Mouse (Mus musculus): Measurements from ENCODE around the gene Sh3d19. TPM values are rescaled to one million over a fixed set of nuclear protein-coding genes. Genes with fewer than 3 reads are reported as not detected.

The Sh3d19 gene
- total and polyA plus RNA-seq, 2 experiments from 2014 or later = 13.8 to 32.0 TPM

DNA sequence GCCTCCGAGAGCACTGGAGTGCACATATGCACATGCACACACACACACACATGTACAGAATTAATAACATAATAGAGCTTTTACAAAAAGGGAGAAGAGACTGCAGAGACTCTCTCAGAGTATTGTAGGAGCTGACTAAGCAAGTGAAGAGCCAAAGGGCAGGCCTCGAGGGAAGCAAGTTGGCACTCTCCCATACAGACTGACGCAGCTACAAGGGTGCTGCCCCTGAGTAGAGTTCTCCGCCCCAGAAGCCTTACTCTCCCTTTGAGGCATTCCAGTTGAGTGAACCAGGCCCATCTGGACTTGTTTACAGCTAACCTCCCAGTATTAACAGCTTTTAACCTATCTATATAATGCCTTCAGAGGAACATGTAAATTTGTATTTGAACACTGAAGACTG lies 85.8 kb downstream of the Sh3d19 start:
- no peak overlapping the region for H3K4me2 ChIP-seq (ENCODE audit: low read depth, low read length, poor library complexity, severe bottlenecking)
- H3K27ac ChIP-seq (ENCODE audit: low read depth, low read length) = no peak overlapping the region
- no peak for ATAC-seq (ENCODE audit: low FRiP score)
- no peaks in the 10 kb centered on the region for H3K4me1 ChIP-seq (ENCODE audit: insufficient read depth, low read length)
- WGBS = 70% methylated on average over 4 of the region's 4 CpGs
- H3K9ac ChIP-seq (replicated peaks; ENCODE audit: low read length, poor library complexity, severe bottlenecking) = no peak overlapping the region; the same call in 1 of the 2 replicates
- H3K4me3 ChIP-seq (ENCODE audit: low read depth, low read length) = no peak overlapping the region
- H3K27me3 ChIP-seq (ENCODE audit: insufficient read depth, low read length) = no peaks in the 10 kb centered on the region
- no peak for TF ChIP-seq CTCF (IDR thresholded peaks at IDR 0.05)
- DNase-seq (ENCODE audit: low spot score) = no peak
- H3K36me3 ChIP-seq (ENCODE audit: insufficient read depth, low read length) = no peaks in the 10 kb centered on the region
- no peaks in the 10 kb centered on the region for H3K9me3 ChIP-seq (ENCODE audit: low read length)

DNA sequence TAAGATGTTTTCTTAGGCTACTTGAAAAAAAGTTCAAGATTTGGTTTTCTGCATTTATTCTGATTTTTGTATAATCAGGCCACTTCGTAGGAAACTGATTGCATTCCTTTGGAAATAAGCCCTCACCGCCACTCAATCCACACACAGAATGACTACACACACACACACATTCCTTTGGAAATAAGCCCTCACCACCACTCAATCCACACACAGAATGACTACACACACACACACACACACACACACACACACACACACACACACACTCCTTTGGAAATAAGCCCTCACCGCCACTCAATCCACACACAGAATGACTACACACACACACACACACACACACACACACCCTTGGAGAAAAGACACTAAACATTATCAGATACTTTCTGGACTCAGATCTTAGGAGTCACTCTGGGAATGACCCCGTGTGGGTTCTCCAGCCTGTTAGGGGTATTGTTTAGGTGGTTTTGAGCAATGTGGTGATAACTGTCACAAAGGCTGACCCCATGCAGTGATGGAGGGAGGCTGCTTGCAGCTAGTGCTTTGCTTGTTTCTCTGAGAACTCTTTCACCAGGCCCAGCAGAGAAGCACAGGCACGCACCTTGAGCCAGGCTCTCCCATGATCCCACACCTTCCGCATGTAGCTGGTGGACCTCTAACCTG lies 86.7 kb downstream of the Sh3d19 start:
- DNase-seq (ENCODE audit: low spot score) (no peak), ATAC-seq (ENCODE audit: low FRiP score) (no peak)
- TF ChIP-seq CTCF (IDR thresholded peaks at IDR 0.05) = no peak
- H3K27ac ChIP-seq (ENCODE audit: low read depth, low read length) = no peak overlapping the region
- H3K4me3 ChIP-seq (ENCODE audit: low read depth, low read length) = no peak overlapping the region
- H3K9ac ChIP-seq (replicated peaks; ENCODE audit: low read length, poor library complexity, severe bottlenecking) = no peak overlapping the region
- no peaks in the 10 kb centered on the region for H3K27me3 ChIP-seq (ENCODE audit: insufficient read depth, low read length)
- no peaks in the 10 kb centered on the region for H3K9me3 ChIP-seq (ENCODE audit: low read length)
- no peaks in the 10 kb centered on the region for H3K36me3 ChIP-seq (ENCODE audit: insufficient read depth, low read length)
- no peak overlapping the region for H3K4me2 ChIP-seq (ENCODE audit: low read depth, low read length, poor library complexity, severe bottlenecking)
- H3K4me1 ChIP-seq (ENCODE audit: insufficient read depth, low read length) = no peaks in the 10 kb centered on the region
- WGBS = 67% methylated on average over 6 of the region's 6 CpGs

DNA sequence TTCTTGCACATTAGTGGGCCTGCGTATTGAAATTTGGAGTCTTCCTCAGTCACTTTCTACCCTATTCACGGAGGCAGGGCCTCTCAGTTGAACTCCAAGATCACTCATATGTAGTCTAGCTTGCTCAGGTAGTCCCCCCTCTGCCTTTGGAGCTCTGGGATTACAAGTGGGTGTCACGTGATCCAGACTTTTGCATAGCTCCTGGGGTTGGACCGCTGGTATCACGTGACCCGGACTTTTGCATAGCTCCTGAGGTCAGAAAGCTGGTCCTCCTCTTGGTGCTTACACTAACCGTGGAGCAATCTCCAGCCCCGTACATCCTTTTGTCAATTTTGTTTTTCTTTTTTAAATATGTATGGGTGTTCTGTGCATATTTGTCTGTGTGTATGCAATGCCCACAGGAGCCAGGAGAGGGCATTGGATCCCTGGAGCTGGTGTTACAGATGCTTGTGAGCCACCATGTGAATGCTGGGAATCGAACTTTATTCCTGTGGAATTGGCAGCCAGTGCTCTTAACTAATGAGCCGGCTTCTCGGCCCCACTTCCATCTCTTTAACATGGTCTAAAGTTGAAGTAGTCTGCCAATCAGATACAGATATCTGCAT lies 98.8 kb downstream of the Sh3d19 start:
- no peaks in the 10 kb centered on the region for H3K36me3 ChIP-seq (ENCODE audit: insufficient read depth, low read length)
- WGBS = 95% methylated on average over 11 of the region's 11 CpGs
- H3K9ac ChIP-seq (replicated peaks; ENCODE audit: low read length, poor library complexity, severe bottlenecking) = no peak overlapping the region
- H3K4me1 ChIP-seq (ENCODE audit: insufficient read depth, low read length) = no peaks in the 10 kb centered on the region
- no peaks in the 10 kb centered on the region for H3K9me3 ChIP-seq (ENCODE audit: low read length)
- TF ChIP-seq CTCF (IDR thresholded peaks at IDR 0.05) = peak; percentile 55
- ATAC-seq (ENCODE audit: low FRiP score) = no peak
- H3K4me2 ChIP-seq (ENCODE audit: low read depth, low read length, poor library complexity, severe bottlenecking) = no peak overlapping the region
- DNase-seq (ENCODE audit: low spot score) = no peak
- H3K4me3 ChIP-seq (ENCODE audit: low read depth, low read length) = no peak overlapping the region
- H3K27ac ChIP-seq (ENCODE audit: low read depth, low read length) = no peak overlapping the region
- no peaks in the 10 kb centered on the region for H3K27me3 ChIP-seq (ENCODE audit: insufficient read depth, low read length)

DNA sequence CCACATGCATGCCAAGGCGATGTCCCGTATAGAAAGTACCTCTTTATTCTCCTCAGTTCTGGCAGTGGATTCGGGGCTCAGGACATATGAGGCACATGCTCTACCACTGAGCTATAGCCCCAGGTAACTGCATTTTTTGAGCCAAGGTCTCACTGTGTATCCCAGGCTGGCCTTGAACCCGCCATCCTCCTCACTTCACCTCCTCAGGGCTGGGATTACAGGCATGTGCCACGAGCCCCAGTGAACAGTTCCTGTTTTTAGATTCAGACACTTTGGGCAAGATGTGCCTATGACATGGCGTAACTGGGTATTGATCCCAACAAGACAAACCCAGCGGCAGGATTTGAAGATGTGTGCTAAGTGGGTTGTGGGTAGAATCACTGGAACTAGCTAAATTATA lies 99.9 kb downstream of the Sh3d19 start:
- H3K4me2 ChIP-seq (ENCODE audit: low read depth, low read length, poor library complexity, severe bottlenecking) = no peak overlapping the region
- no peak overlapping the region for H3K4me3 ChIP-seq (ENCODE audit: low read depth, low read length)
- H3K27me3 ChIP-seq (ENCODE audit: insufficient read depth, low read length) = no peaks in the 10 kb centered on the region
- ATAC-seq (ENCODE audit: low FRiP score) = no peak
- H3K9ac ChIP-seq (replicated peaks; ENCODE audit: low read length, poor library complexity, severe bottlenecking) = no peak overlapping the region
- no peak overlapping the region for H3K27ac ChIP-seq (ENCODE audit: low read depth, low read length)
- no peak for DNase-seq (ENCODE audit: low spot score)
- no peaks in the 10 kb centered on the region for H3K9me3 ChIP-seq (ENCODE audit: low read length)
- 84% methylated on average over 7 of the region's 7 CpGs for WGBS
- H3K4me1 ChIP-seq (ENCODE audit: insufficient read depth, low read length) = no peaks in the 10 kb centered on the region
- TF ChIP-seq CTCF (IDR thresholded peaks at IDR 0.05) = no peak
- H3K36me3 ChIP-seq (ENCODE audit: insufficient read depth, low read length) = no peaks in the 10 kb centered on the region

DNA sequence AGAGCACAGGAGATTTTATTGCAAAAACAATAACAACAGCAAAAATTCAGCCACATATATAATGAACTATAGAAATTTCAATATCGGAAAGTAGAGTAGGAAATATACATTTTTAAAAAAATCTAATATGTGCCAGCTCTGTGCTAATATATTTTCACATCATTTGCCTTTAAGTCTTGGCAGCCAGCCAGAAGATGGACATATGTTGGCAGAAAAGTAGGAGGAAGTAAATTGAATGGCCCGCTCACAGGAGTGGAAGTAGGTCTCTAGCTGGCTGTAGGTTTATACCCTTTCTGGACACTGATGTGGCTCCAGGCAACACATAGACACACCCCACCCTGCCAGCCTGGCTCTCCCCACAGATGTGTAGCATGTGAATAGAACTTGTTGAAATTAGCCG lies 101.2 kb downstream of the Sh3d19 start:
- TF ChIP-seq CTCF (IDR thresholded peaks at IDR 0.05) = no peak
- Histone ChIP-seq H3K36me3 (ENCODE audit: insufficient read depth, low read length) (no peaks in the 10 kb centered on the region), H3K4me3 (ENCODE audit: low read depth, low read length) (no peak overlapping the region), H3K4me1 (ENCODE audit: insufficient read depth, low read length) (no peaks in the 10 kb centered on the region), H3K9ac (replicated peaks; ENCODE audit: low read length, poor library complexity, severe bottlenecking) (no peak overlapping the region), H3K27ac (ENCODE audit: low read depth, low read length) (no peak overlapping the region), H3K27me3 (ENCODE audit: insufficient read depth, low read length) (no peaks in the 10 kb centered on the region), H3K4me2 (ENCODE audit: low read depth, low read length, poor library complexity, severe bottlenecking) (no peak overlapping the region), H3K9me3 (ENCODE audit: low read length) (no peaks in the 10 kb centered on the region)
- no peak for DNase-seq (ENCODE audit: low spot score)
- ATAC-seq (ENCODE audit: low FRiP score) = no peak
- 85% methylated on average over 3 of the region's 3 CpGs for WGBS

DNA sequence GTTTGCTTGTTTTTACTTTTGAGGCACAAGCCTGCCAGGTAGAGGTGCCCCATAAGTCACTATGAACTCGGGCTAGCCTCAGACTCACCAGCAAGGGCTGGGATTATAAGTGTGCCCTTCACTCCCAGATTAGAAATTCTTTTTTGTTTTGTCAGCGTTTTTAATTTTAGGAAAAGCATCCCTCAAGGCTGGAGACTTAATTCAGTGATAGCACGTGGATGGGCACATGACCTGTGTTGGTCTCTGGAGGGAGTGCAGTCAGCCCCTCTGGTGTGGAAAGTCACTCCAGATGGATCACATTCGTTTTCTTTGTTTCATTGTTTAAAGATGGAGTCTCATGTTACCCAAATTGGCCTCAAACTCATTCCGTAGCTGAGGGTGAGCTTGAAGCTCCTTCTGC lies 102.0 kb downstream of the Sh3d19 start:
- Histone ChIP-seq H3K36me3 (ENCODE audit: insufficient read depth, low read length) (no peaks in the 10 kb centered on the region), H3K27ac (ENCODE audit: low read depth, low read length) (no peak overlapping the region), H3K9me3 (ENCODE audit: low read length) (no peaks in the 10 kb centered on the region), H3K4me1 (ENCODE audit: insufficient read depth, low read length) (no peaks in the 10 kb centered on the region), H3K27me3 (ENCODE audit: insufficient read depth, low read length) (no peaks in the 10 kb centered on the region), H3K9ac (replicated peaks; ENCODE audit: low read length, poor library complexity, severe bottlenecking) (no peak overlapping the region), H3K4me3 (ENCODE audit: low read depth, low read length) (no peak overlapping the region), H3K4me2 (ENCODE audit: low read depth, low read length, poor library complexity, severe bottlenecking) (no peak overlapping the region)
- ATAC-seq (ENCODE audit: low FRiP score) (no peak), DNase-seq (ENCODE audit: low spot score) (no peak)
- no peak for TF ChIP-seq CTCF (IDR thresholded peaks at IDR 0.05)
- WGBS = 85% methylated on average over 5 of the region's 5 CpGs
